Mouse (Mus musculus) intestine, embryonic 15.5 days (tissue): ENCODE data around the gene Aadacl3. TPM values are rescaled to one million over a fixed set of nuclear protein-coding genes. Genes with fewer than 3 reads are reported as not detected.

Experiments
- ATAC-seq: fragments of 200-750 bp; cut with Nextera tagmentation; 2 replicates; pipeline ENCODE4 v1.8.0; 2017; ENCODE audit warnings: moderate TSS enrichment, moderate library complexity
- H3K27ac ChIP-seq: fragments of 300-500 bp; sonication (generic); 2 replicates; pipeline ENCODE4 v1.5.1; 2015; ENCODE audit warnings: mild to moderate bottlenecking, inconsistent platforms
- H3K27me3 ChIP-seq: fragments of 300-500 bp; sonication (generic); replicated peaks from 2 replicates; pipeline ENCODE4 v1.6.1; 2015; ENCODE audit warnings: inconsistent platforms
- H3K36me3 ChIP-seq: fragments of 300-500 bp; sonication (generic); 2 replicates; pipeline ENCODE4 v1.6.1; 2015; ENCODE audit warnings: inconsistent platforms
- H3K4me1 ChIP-seq: fragments of 300-500 bp; sonication (generic); replicated peaks from 2 replicates; pipeline ENCODE4 v1.6.1; 2015; ENCODE audit warnings: inconsistent platforms
- H3K4me2 ChIP-seq: fragments of 300-500 bp; sonication (generic); replicated peaks from 2 replicates; pipeline ENCODE4 v1.6.1; 2015; ENCODE audit warnings: mild to moderate bottlenecking, inconsistent platforms
- H3K4me3 ChIP-seq: fragments of 300-500 bp; sonication (generic); replicated peaks from 2 replicates; pipeline ENCODE4 v1.5.1; 2015; ENCODE audit warnings: inconsistent platforms
- H3K9ac ChIP-seq: fragments of 300-500 bp; sonication (generic); 2 replicates; pipeline ENCODE4 v1.6.1; 2015; ENCODE audit warnings: inconsistent platforms
- H3K9me3 ChIP-seq: fragments of 300-500 bp; sonication (generic); 2 replicates; pipeline ENCODE4 v1.6.1; 2016; ENCODE audit warnings: inconsistent platforms
- WGBS: fragments of 180-500 bp; shearing (Covaris S2); methylation state at CpG from one replicate; pipeline ENCODE4 v1.1.7; 2015; 5-methylcytosine and 5-hydroxymethylcytosine counted together
- polyA plus RNA-seq: library from polyadenylated mRNA; unstranded; fragments of >200 nt; fragmentation: Nextera tagmentation; extraction: Ambion mirVana; gene quantifications from 2 replicates; pipeline ENCODE4 v1.2.1, GENCODE M21; 2015

Gene Aadacl3
- polyA plus RNA-seq: not detected in 2 replicates

DNA sequence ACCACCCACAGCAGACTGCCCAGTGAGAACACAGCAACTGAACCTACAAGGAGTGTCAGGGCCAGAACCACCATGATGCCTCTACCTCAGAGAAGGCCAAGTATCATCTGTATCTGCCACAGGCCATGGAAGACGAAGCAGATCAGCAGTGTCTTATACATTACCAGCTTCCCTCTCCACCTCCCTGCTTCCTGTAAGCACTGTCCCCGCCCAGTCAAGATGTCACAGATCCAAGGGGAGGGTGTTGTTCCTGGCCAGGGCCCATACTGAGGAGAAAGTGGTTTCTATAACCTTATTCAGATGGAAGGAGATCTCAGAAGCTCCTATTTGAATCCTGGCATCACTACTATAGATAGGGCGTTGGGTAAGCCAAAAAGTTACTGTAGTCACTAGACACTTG lies at the start of gene Aadacl3:
Gene Aadacl3, minus strand, starts transcription at position 101 of the 400 bp plus-strand sequence.
- H3K27me3 ChIP-seq: no peaks in the 10 kb centered on the region
- WGBS: 71% methylated on average over 3 of the region's 3 CpGs
- H3K9ac ChIP-seq: no peak within 1 kb of the TSS
- no peak within 1 kb of the TSS for H3K4me2 ChIP-seq
- H3K9me3 ChIP-seq: no peaks in the 10 kb centered on the region
- H3K36me3 ChIP-seq: no peaks in the 10 kb centered on the region
- no peak within 1 kb of the TSS for H3K4me3 ChIP-seq
- ATAC-seq: no peak
- no peaks in the 10 kb centered on the region for H3K4me1 ChIP-seq
- H3K27ac ChIP-seq: no peak within 1 kb of the TSS

DNA sequence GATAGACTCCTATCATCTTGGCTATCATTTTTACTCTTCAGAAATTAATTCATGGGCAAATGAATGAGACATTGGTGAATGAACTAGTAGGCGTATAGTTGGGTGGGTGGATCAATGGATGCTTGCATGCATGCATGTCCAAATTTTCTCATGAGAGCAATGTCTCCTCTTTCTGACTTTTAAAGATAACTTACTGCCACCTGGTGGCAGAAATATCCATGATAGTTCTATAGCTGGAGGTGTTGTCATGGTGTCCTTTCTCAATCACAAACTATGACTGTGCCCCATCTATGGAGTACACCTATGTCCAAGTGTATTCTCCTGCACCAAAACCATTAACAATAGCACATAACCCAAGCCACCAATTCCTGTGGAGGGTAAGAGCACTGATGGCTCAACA lies 43.0 kb upstream of the Aadacl3 start:
- WGBS: 75% methylated on average over 1 of the region's 1 CpGs

DNA sequence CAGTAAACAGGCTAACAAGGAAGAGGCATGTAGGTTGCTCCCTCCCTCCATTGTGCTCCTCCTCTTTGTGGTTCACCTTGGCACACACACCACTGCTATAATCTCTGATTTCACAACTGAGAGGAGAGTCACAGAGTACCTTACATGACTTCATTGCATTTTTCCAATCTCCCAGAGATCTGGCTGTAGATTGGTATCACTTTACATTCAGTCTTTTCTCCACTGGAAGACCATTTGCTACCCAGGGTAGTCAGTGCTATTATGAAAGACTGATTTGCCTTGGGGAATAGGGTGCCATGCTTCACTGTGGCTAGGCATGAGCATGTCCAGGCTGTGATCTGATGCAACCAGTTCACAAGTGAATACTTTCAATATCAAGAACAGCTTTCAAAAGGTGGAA lies 29.8 kb upstream of the Aadacl3 start:
- Histone ChIP-seq H3K4me1 (no peaks in the 10 kb centered on the region), H3K36me3 (no peaks in the 10 kb centered on the region), H3K27me3 (no peaks in the 10 kb centered on the region), H3K27ac (no peak overlapping the region), H3K4me2 (no peak overlapping the region), H3K9ac (no peak overlapping the region), H3K4me3 (no peak overlapping the region), H3K9me3 (no peaks in the 10 kb centered on the region)
- no peak for ATAC-seq

More for the DNA sequence above, 43.0 kb upstream of the Aadacl3 start:
- no peak overlapping the region for H3K4me3 ChIP-seq
- H3K36me3 ChIP-seq: no peaks in the 10 kb centered on the region
- no peak overlapping the region for H3K9ac ChIP-seq
- H3K27me3 ChIP-seq: no peaks in the 10 kb centered on the region
- no peak overlapping the region for H3K27ac ChIP-seq
- ATAC-seq: no peak
- no peaks in the 10 kb centered on the region for H3K4me1 ChIP-seq
- H3K4me2 ChIP-seq: no peak overlapping the region
- H3K9me3 ChIP-seq: no peaks in the 10 kb centered on the region

DNA sequence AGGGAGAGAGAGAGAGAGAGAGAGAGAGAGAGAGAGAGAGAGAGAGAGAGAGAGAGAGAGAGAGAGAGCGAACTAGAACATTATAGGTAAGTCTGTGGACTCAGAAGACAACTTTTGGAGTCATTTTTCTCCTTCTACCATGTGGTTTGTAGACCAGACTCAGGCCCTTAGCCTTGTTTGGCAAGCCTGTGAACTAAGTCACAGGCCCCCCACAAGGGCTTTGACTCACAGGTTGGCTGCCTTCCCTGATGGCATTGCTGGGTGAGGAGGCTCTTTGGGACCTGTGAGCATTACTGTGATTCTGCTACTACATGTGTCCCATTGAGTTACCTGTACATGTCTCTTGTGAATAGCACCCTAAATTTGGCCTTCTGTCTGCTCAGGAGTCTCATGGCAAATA lies 4.5 kb upstream of the Aadacl3 start:
- 100% methylated on average over 1 of the region's 1 CpGs for WGBS

DNA sequence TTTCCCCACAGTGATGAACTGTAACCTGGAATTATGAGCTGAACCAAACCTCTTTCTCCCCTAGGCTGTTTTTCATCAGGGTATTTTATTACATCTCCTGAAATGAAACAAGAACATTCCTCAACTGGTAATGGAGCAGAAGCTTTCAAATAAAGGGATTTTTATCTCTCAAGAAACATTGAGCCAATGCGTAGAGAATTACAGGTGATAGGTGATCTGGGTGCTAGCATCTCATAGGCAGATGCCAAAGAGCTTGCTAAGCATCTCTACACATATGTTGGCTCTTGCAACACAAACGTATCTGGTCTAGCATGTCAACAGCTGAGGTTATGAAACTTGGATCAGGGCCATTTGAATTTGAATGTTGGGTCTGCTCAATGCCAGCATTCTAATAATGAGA lies 1.6 kb upstream of the Aadacl3 start:
- WGBS: 70% methylated on average over 2 of the region's 2 CpGs
- Histone ChIP-seq H3K36me3 (no peaks in the 10 kb centered on the region), H3K4me2 (no peak overlapping the region), H3K9me3 (no peaks in the 10 kb centered on the region), H3K4me1 (no peaks in the 10 kb centered on the region), H3K27ac (no peak overlapping the region), H3K27me3 (no peaks in the 10 kb centered on the region), H3K9ac (no peak overlapping the region), H3K4me3 (no peak overlapping the region)
- ATAC-seq: no peak

More for the DNA sequence above, 4.5 kb upstream of the Aadacl3 start:
- Histone ChIP-seq H3K9ac (no peak overlapping the region), H3K4me2 (no peak overlapping the region), H3K36me3 (no peaks in the 10 kb centered on the region), H3K4me1 (no peaks in the 10 kb centered on the region), H3K9me3 (no peaks in the 10 kb centered on the region), H3K27ac (no peak overlapping the region), H3K4me3 (no peak overlapping the region), H3K27me3 (no peaks in the 10 kb centered on the region)
- no peak for ATAC-seq

DNA sequence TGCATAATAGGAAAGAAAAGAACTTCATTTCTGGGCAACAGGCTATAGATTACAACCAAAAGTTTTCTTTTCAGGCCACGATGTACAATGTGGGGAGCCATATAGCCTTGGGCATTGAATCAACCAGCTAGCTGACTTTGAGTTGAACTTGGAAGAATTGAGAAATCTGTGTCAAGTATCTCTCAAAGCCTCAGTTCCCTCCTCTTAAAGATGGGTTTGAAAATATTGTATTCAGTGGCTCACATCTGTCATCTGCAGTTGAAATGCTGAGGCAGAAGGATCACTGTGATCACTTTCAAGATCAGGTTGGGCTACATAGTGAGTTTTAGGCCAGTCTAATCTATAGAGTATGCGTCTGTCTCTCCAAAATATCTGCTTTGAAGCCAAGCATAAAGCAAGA lies 10.3 kb downstream of the Aadacl3 start, which contains the start of gene Gm9944:
Gene Gm9944, minus strand, starts transcription at position 101 of the 400 bp plus-strand sequence.
- H3K9me3 ChIP-seq: no peaks in the 10 kb centered on the region
- no peak within 1 kb of the TSS for H3K4me3 ChIP-seq
- no peak within 1 kb of the TSS for H3K4me2 ChIP-seq
- H3K9ac ChIP-seq: no peak within 1 kb of the TSS
- no peak for ATAC-seq
- no peaks in the 10 kb centered on the region for H3K4me1 ChIP-seq
- H3K27me3 ChIP-seq: no peaks in the 10 kb centered on the region
- H3K36me3 ChIP-seq: no peaks in the 10 kb centered on the region
- H3K27ac ChIP-seq: no peak within 1 kb of the TSS
- 83% methylated on average over 2 of the region's 2 CpGs for WGBS

DNA sequence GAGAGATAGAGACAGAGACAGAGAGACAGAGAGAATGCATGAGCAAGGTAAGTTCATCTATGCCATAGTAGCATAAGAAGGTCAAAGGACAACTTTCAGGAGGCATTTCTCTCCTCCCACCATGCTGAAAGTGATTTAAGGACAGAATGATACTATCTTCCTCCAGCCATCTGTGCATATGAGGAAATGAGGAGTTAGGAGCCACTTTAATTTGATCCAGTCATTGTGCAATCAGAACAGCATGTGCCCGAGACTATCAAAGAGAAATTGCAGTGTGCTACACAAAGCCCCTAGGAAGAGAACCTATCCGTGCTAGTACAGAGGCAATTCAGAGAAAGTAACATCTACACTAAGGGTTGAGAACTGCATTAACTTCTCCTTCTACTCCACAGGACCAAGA lies 15.0 kb downstream of the Aadacl3 start:
- ATAC-seq: no peak
- WGBS: 74% methylated on average over 2 of the region's 2 CpGs
- Histone ChIP-seq H3K4me3 (no peak overlapping the region), H3K9me3 (no peaks in the 10 kb centered on the region), H3K9ac (no peak overlapping the region), H3K4me2 (no peak overlapping the region), H3K36me3 (no peaks in the 10 kb centered on the region), H3K27me3 (no peaks in the 10 kb centered on the region), H3K4me1 (no peaks in the 10 kb centered on the region), H3K27ac (no peak overlapping the region)

DNA sequence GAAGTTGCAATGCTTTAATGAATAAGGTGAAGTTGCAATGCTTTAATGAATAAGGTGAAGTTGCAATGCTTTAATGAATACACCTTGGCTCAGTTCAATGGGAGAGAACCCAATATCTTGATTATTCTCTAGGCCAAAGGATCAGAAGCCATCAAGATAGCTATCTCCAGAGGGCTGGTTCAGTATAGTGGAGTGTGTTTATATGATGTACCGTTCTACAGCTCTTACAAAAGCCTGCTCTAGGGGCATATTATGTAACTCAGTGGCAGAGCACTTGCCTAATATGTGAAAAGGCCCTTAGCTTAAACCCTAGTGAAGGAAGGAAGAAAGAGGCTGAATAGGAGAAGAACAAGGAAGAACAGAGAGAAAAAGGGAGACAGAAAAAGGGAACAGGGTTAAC lies 22.0 kb downstream of the Aadacl3 start:
- no peaks in the 10 kb centered on the region for H3K36me3 ChIP-seq
- H3K4me2 ChIP-seq: no peak overlapping the region
- no peak for ATAC-seq
- no peak overlapping the region for H3K9ac ChIP-seq
- H3K4me1 ChIP-seq: no peaks in the 10 kb centered on the region
- H3K27ac ChIP-seq: no peak overlapping the region
- H3K27me3 ChIP-seq: no peaks in the 10 kb centered on the region
- H3K9me3 ChIP-seq: no peaks in the 10 kb centered on the region
- 61% methylated on average over 1 of the region's 1 CpGs for WGBS
- H3K4me3 ChIP-seq: no peak overlapping the region

DNA sequence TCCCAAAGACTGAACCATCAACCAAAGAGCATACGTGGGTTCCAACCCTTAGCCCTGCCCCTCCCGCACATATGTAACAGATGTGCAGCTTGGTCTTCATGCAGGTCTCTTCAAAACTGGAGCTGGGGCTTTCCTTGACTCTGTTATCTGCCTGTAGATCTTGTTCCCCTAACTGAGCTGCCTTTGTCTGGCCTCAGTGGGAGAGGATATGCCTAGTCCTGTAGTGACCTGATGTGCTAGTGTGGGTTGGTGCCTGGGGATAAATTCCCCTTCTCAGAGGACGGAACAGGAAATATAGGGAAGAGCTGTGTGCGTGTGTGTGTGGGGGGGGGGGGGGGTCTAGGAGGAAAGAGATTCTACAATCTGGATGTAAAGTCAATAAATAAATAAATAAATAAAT lies 22.5 kb downstream of the Aadacl3 start:
- Histone ChIP-seq H3K4me2 (no peak overlapping the region), H3K4me3 (no peak overlapping the region), H3K9ac (no peak overlapping the region), H3K4me1 (no peaks in the 10 kb centered on the region), H3K36me3 (no peaks in the 10 kb centered on the region), H3K27me3 (no peaks in the 10 kb centered on the region), H3K27ac (no peak overlapping the region), H3K9me3 (no peaks in the 10 kb centered on the region)
- 92% methylated on average over 4 of the region's 4 CpGs for WGBS
- ATAC-seq: no peak

DNA sequence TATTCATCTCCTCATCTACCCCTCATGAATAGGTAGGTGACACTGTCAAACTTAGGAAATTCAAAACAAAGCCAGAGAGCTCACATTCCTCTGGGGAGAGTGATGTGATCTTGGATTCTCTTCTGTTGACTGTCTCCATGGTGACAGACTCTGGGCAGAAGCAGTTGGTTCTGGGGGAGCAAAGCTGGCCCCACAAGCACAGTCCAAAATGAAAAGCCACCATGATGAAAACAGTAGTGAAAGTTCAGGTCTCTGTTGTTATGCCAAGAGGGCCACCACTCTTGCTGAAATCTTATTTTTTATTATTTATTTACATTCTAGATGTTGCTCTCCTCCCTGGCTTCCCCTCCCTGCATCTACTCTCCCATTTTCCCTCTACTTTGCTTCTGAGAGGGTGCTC lies 24.9 kb downstream of the Aadacl3 start, which contains the start of gene 1700012P22Rik:
Gene 1700012P22Rik, minus strand, starts transcription at position 101 of the 400 bp plus-strand sequence.
- H3K27me3 ChIP-seq: no peaks in the 10 kb centered on the region
- H3K9ac ChIP-seq: no peak within 1 kb of the TSS
- H3K9me3 ChIP-seq: no peaks in the 10 kb centered on the region
- ATAC-seq: no peak
- no peaks in the 10 kb centered on the region for H3K36me3 ChIP-seq
- no peak within 1 kb of the TSS for H3K27ac ChIP-seq
- no peaks in the 10 kb centered on the region for H3K4me1 ChIP-seq
- no peak within 1 kb of the TSS for H3K4me3 ChIP-seq
- H3K4me2 ChIP-seq: no peak within 1 kb of the TSS

DNA sequence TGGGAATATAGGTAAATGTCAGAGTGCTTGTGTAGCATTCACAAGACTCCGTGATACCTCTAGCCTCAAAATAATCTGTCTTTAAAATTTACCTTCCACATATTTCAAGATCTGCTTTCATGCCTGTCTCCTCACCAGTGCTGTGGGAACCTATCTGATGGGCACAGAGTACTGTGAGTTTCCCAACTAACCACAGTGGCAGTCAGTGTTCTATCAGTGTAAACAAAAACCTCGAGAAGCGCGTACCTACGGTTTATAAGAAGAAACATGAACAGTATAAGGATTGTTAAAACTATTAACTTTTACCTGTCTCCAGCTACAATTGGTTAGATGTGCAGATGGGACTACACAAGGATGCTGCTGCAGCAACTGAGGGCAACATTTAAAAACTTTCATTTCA lies 30.3 kb downstream of the Aadacl3 start:
- Histone ChIP-seq H3K9ac (no peak overlapping the region), H3K4me3 (no peak overlapping the region), H3K4me1 (no peaks in the 10 kb centered on the region), H3K4me2 (no peak overlapping the region), H3K27ac (no peak overlapping the region), H3K9me3 (no peaks in the 10 kb centered on the region), H3K27me3 (no peaks in the 10 kb centered on the region), H3K36me3 (no peaks in the 10 kb centered on the region)
- whole genome bisulfite sequencing: 80% methylated on average over 5 of the region's 5 CpGs
- no peak for ATAC-seq

DNA sequence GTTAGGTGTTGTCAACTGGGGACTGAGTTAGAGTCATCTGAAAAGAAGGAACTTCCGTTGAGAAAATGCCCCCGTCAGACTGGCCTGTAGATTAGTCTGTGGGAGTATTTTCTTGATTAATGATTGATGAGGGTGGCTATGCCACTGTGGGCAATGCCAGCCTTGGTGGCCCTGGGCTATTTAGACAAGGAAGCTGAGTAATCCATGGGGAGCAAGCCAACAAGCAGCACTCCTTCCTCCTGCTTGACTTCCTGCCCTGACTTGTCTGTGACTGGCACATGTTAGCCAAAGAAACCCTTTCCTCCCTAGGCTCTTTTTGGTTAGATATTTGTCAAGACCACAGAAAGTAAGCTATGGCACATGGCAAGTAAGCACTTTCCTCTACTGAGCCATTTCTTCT lies 32.8 kb downstream of the Aadacl3 start:
- no peak overlapping the region for H3K4me3 ChIP-seq
- no peaks in the 10 kb centered on the region for H3K9me3 ChIP-seq
- no peak overlapping the region for H3K4me2 ChIP-seq
- no peaks in the 10 kb centered on the region for H3K27me3 ChIP-seq
- H3K9ac ChIP-seq: no peak overlapping the region
- no peak overlapping the region for H3K27ac ChIP-seq
- no peak for ATAC-seq
- H3K36me3 ChIP-seq: no peaks in the 10 kb centered on the region
- 70% methylated on average over 2 of the region's 2 CpGs for WGBS
- no peaks in the 10 kb centered on the region for H3K4me1 ChIP-seq

DNA sequence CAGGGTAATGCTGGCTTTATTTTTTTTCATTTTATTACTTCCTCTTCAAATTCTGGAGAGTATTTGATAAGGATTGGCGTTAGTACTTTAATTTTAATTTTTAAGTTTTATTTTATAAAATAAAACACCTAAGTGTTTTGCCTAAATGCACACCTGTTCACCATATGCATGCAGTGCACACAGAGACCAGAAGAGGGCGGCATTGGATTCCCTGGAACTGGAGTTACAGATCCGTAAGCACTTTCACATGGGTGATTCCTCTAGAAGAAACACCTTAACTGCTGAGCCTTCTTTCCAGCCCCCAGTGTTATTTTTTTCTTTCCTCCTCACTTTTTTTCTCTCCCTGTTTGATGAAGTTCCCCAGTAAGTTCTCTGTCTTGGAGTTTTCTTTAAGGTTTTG lies 34.7 kb downstream of the Aadacl3 start:
- H3K27me3 ChIP-seq: no peaks in the 10 kb centered on the region
- H3K9me3 ChIP-seq: no peaks in the 10 kb centered on the region
- ATAC-seq: no peak
- H3K27ac ChIP-seq: no peak overlapping the region
- H3K4me1 ChIP-seq: no peaks in the 10 kb centered on the region
- H3K4me2 ChIP-seq: no peak overlapping the region
- H3K9ac ChIP-seq: no peak overlapping the region
- 18% methylated on average over 3 of the region's 3 CpGs for WGBS
- H3K36me3 ChIP-seq: no peaks in the 10 kb centered on the region
- no peak overlapping the region for H3K4me3 ChIP-seq
